Comparison of ENCODE assay signal across 20 mouse cellular contexts in genomic region chr17:30014660-30015059, GRCm38 (mm10). TPM values are rescaled to one million over a fixed set of nuclear protein-coding genes. Genes with fewer than 3 reads are reported as not detected.
DNase-seq lines count a peak whose midpoint lies in the region; TF ChIP-seq lines count a peak whose summit lies in the region.
"Had no signal": no experiment of that assay in that cellular context is flagged by ENCODE, and none has a peak within 500 bp of the region (broad histone marks: within the 10 kb centered on the region; RNA-seq: fewer than 3 reads in every experiment).

No protein-coding gene starts in this region.

- no peak overlapping the region for H3K4me3 ChIP-seq in gastrocnemius, adult 2 months
- H3K4me3 ChIP-seq in left cerebral cortex, adult 2 months, result no peak overlapping the region
- no peak overlapping the region for H3K4me3 ChIP-seq in E14TG2a.4 (replicated peaks; ENCODE audit: low read length)
- H3K4me3 ChIP-seq in limb, embryonic 10.5 days, result no peak overlapping the region
- H3K4me3 ChIP-seq: embryonic facial prominence, embryonic 12.5 days; erythroblast, embryonic 14.5 days; heart, embryonic 10.5 days; kidney, embryonic 15.5 days; midbrain, embryonic 12.5 days; myocyte had no signal

- no peaks in the 10 kb centered on the region for H3K36me3 ChIP-seq in E14TG2a.4 (ENCODE audit: insufficient read depth, low read length)
- peaks cover 35% of the 10 kb centered on the region for H3K36me3 ChIP-seq in limb, embryonic 10.5 days

- H3K27ac ChIP-seq in gastrocnemius, adult 2 months, result no peak overlapping the region
- no peak overlapping the region for H3K27ac ChIP-seq in left cerebral cortex, adult 2 months
- no peak overlapping the region for H3K27ac ChIP-seq in limb, embryonic 10.5 days
- H3K27ac ChIP-seq: embryonic facial prominence, embryonic 12.5 days; heart, embryonic 10.5 days; kidney, embryonic 15.5 days; midbrain, embryonic 12.5 days had no signal

- intact Hi-C loops in gastrocnemius, adult 2 months (cut with DNase I), result no loop called here
- intact Hi-C loops in gastrocnemius, postnatal 36 days (cut with DNase I), result no loop called here
- intact Hi-C loops in left cerebral cortex, adult 2 months (cut with DNase I), result no loop called here
- intact Hi-C loops in left cerebral cortex, postnatal 14 days (cut with DNase I), result no loop called here

- peak; percentile 32; the same call in 1 of the 2 replicates for TF ChIP-seq CTCF in gastrocnemius, adult 2 months (IDR thresholded peaks at IDR 0.05)
- peak; percentile 14 for TF ChIP-seq CTCF in left cerebral cortex, adult 2 months (IDR thresholded peaks at IDR 0.05)
- peak; percentile 47 for TF ChIP-seq CTCF in E14TG2a.4 (conservative IDR thresholded peaks at IDR 0.05; ENCODE audit: low read length)

- 93% methylated on average over 4 of the region's 4 CpGs for WGBS in limb, embryonic 10.5 days

- peaks cover 13% of the 10 kb centered on the region; the same call in 1 of the 2 replicates for H3K4me1 ChIP-seq in E14TG2a.4 (replicated peaks; ENCODE audit: low read depth, low read length)
- H3K4me1 ChIP-seq in limb, embryonic 10.5 days, result peaks cover 6% of the 10 kb centered on the region

- DNase-seq in gastrocnemius, adult 2 months, result no peak
- no peak for DNase-seq in gastrocnemius, postnatal 36 days
- no peak for DNase-seq in left cerebral cortex, adult 2 months (ENCODE audit: extremely low spot score in 1 of 2, low spot score in 2 of 2)
- no peak for DNase-seq in left cerebral cortex, postnatal 14 days (ENCODE audit: low spot score in 2 of 2)
- DNase-seq in induced T-regulatory cell, adult 2 months (ENCODE audit: low read depth), result peak; percentile 28
- DNase-seq in layer of hippocampus, adult 18-20 months (ENCODE audit: low spot score in 2 of 2), result no peak
- no peak for DNase-seq in limb, embryonic 10.5 days (ENCODE audit: low spot score)
- DNase-seq: cerebellum, adult 9-10 months; gastrocnemius, postnatal 25 days; left cerebral cortex, postnatal 4 days; lung, adult 2 months; thymus, postnatal 36 days had no signal

- H3K9me3 ChIP-seq in E14TG2a.4 (ENCODE audit: low read length), result no peaks in the 10 kb centered on the region; the same call in 1 of the 2 replicates
- no peaks in the 10 kb centered on the region for H3K9me3 ChIP-seq in limb, embryonic 10.5 days (replicated peaks)
- H3K9me3 ChIP-seq: embryonic facial prominence, embryonic 12.5 days; heart, embryonic 10.5 days; kidney, embryonic 15.5 days; midbrain, embryonic 12.5 days had no signal

- H3K27me3 ChIP-seq in E14TG2a.4 (ENCODE audit: insufficient read depth, low read length), result no peaks in the 10 kb centered on the region
- H3K27me3 ChIP-seq in limb, embryonic 10.5 days (ENCODE audit: low read depth, poor library complexity, severe bottlenecking), result no peaks in the 10 kb centered on the region
- H3K27me3 ChIP-seq: embryonic facial prominence, embryonic 12.5 days; kidney, embryonic 15.5 days; midbrain, embryonic 12.5 days had no signal

RNA-seq across cellular contexts. Expression of gene Zfand3, which starts 10.1 kb away (rescaled TPM):
- total RNA-seq in gastrocnemius, adult 2 months (2021), result 100 to 1,000 TPM; 193 to 204 TPM
- 100 to 1,000 TPM; 155 to 159 TPM for total RNA-seq in gastrocnemius, postnatal 36 days (2021)
- 100 to 1,000 TPM in 1 of 2 experiments, 10 to 100 TPM in 1; 99.7 to 103 TPM for total RNA-seq in left cerebral cortex, adult 2 months (2021)
- total RNA-seq in left cerebral cortex, postnatal 14 days (2021), result 100 to 1,000 TPM; 106 to 114 TPM
- 100 to 1,000 TPM; 119 to 120 TPM for total RNA-seq in layer of hippocampus, adult 18-20 months (2021)
- 53.9 and 62.8 TPM in 2 replicates for polyA plus RNA-seq in limb, embryonic 10.5 days (2016; fragmentation: Nextera tagmentation; extraction: Ambion mirVana)

RNA-seq across cellular contexts. Expression of gene Mdga1, which starts 44.8 kb away (rescaled TPM):
- total RNA-seq in gastrocnemius, adult 2 months (2021), result 10 to 100 TPM; 29.5 to 41.3 TPM
- total RNA-seq in gastrocnemius, postnatal 36 days (2021), result 10 to 100 TPM; 44.9 to 47.7 TPM
- 10 to 100 TPM; 27.8 to 32.7 TPM for total RNA-seq in left cerebral cortex, adult 2 months (2021)
- 10 to 100 TPM; 39.4 to 42.1 TPM for total RNA-seq in left cerebral cortex, postnatal 14 days (2021)
- 10 to 100 TPM; 53.8 to 63.8 TPM for total RNA-seq in layer of hippocampus, adult 18-20 months (2021)
- 1.2 and 4.0 TPM in 2 replicates for polyA plus RNA-seq in limb, embryonic 10.5 days (2016; fragmentation: Nextera tagmentation; extraction: Ambion mirVana)
- polyA plus RNA-seq: inflammation-experienced regulatory T-cells, adult 6 months had no signal
